Mouse (Mus musculus): Measurements from ENCODE around the gene Cdkn1a.

GRCm38 (mm10) chr17:29120666-29121065, 29.9 kb downstream of the Cdkn1a start:
- TF ChIP-seq POLR2A (IDR thresholded peaks at IDR 0.05; ENCODE audit: insufficient read depth, low read length), result no peak
- TF ChIP-seq CTCF (IDR thresholded peaks at IDR 0.05; ENCODE audit: low read depth, low read length), result no peak
